Mouse (Mus musculus): ENCODE measurements around the gene Stk4. TPM values are rescaled to one million over a fixed set of nuclear protein-coding genes. Genes with fewer than 3 reads are reported as not detected.

Stk4 gene
- total RNA-seq, 2 experiments from 2014 or later: 46.9 to 50.4 TPM

- peak overlapping the region; percentile 48 for H3K27ac ChIP-seq
Measured at GRCm38 (mm10) chr2:164174649-164175395, 104.7 kb downstream of the Stk4 start.

GRCm38 (mm10) chr2:164175850-164176249 lies 105.7 kb downstream of the Stk4 start:
- DNase-seq (ENCODE audit: low spot score in 2 of 2): no peak
- no peak for TF ChIP-seq CTCF (conservative IDR thresholded peaks at IDR 0.05)
- no peak overlapping the region for H3K4me3 ChIP-seq
- no peak overlapping the region for H3K27ac ChIP-seq

More at GRCm38 (mm10) chr2:164174649-164175395, 104.7 kb downstream of the Stk4 start:
- TF ChIP-seq CTCF (conservative IDR thresholded peaks at IDR 0.05): no peak
- H3K4me3 ChIP-seq: no peak overlapping the region
- DNase-seq (ENCODE audit: low spot score in 2 of 2): peak; percentile 55 to 78

GRCm38 (mm10) chr2:164177831-164178230 lies 107.7 kb downstream of the Stk4 start:
- H3K27ac ChIP-seq: no peak overlapping the region
- no peak for TF ChIP-seq CTCF (conservative IDR thresholded peaks at IDR 0.05)
- H3K4me3 ChIP-seq: no peak overlapping the region
- DNase-seq (ENCODE audit: low spot score in 2 of 2): no peak

- H3K27ac ChIP-seq: no peak overlapping the region
- H3K4me3 ChIP-seq: no peak overlapping the region
- TF ChIP-seq CTCF (conservative IDR thresholded peaks at IDR 0.05): peak; percentile 66
- peak in 1 of 2 experiments; percentile 51 for DNase-seq (ENCODE audit: low spot score in 2 of 2)
Measured at GRCm38 (mm10) chr2:164180124-164180523, 110.0 kb downstream of the Stk4 start.

GRCm38 (mm10) chr2:164180770-164181169 lies 110.6 kb downstream of the Stk4 start:
- no peak overlapping the region for H3K4me3 ChIP-seq
- DNase-seq (ENCODE audit: low spot score in 2 of 2): no peak
- TF ChIP-seq CTCF (conservative IDR thresholded peaks at IDR 0.05): no peak
- no peak overlapping the region for H3K27ac ChIP-seq

GRCm38 (mm10) chr2:164182692-164183255 lies 112.7 kb downstream of the Stk4 start, which contains the start of gene Wfdc5:
Gene Wfdc5 (minus strand): TSS chr2:164182742.
- DNase-seq (ENCODE audit: low spot score in 2 of 2): no peak
- H3K27ac ChIP-seq: no peak within 1 kb of the TSS
- no peak for TF ChIP-seq CTCF (conservative IDR thresholded peaks at IDR 0.05)
- no peak within 1 kb of the TSS for H3K4me3 ChIP-seq

GRCm38 (mm10) chr2:164183340-164183739 lies 113.2 kb downstream of the Stk4 start:
- TF ChIP-seq CTCF (conservative IDR thresholded peaks at IDR 0.05): no peak

GRCm38 (mm10) chr2:164184145-164184719 lies 114.1 kb downstream of the Stk4 start:
- H3K27ac ChIP-seq: no peak overlapping the region
- TF ChIP-seq CTCF (conservative IDR thresholded peaks at IDR 0.05): no peak
- no peak overlapping the region for H3K4me3 ChIP-seq
- no peak for DNase-seq (ENCODE audit: low spot score in 2 of 2)

More at GRCm38 (mm10) chr2:164183340-164183739, 113.2 kb downstream of the Stk4 start:
- H3K27ac ChIP-seq: no peak overlapping the region
- no peak overlapping the region for H3K4me3 ChIP-seq
- no peak for DNase-seq (ENCODE audit: low spot score in 2 of 2)

- DNase-seq (ENCODE audit: low spot score in 2 of 2): no peak
- Histone ChIP-seq H3K27ac (no peak overlapping the region), H3K4me3 (no peak overlapping the region)
- peak; percentile 67 for TF ChIP-seq CTCF (conservative IDR thresholded peaks at IDR 0.05)
Measured at GRCm38 (mm10) chr2:164188722-164189121, 118.6 kb downstream of the Stk4 start.

GRCm38 (mm10) chr2:164190576-164190975 lies 120.5 kb downstream of the Stk4 start, which contains the start of gene Wfdc12:
Gene Wfdc12 (minus strand): TSS chr2:164190608.
- no peak within 1 kb of the TSS for H3K4me3 ChIP-seq
- no peak for TF ChIP-seq CTCF (conservative IDR thresholded peaks at IDR 0.05)

GRCm38 (mm10) chr2:164192279-164192678 lies 122.2 kb downstream of the Stk4 start:
- Histone ChIP-seq H3K27ac (no peak overlapping the region), H3K4me3 (no peak overlapping the region)
- TF ChIP-seq CTCF (conservative IDR thresholded peaks at IDR 0.05): no peak
- DNase-seq (ENCODE audit: low spot score in 2 of 2): no peak

More at GRCm38 (mm10) chr2:164190576-164190975, 120.5 kb downstream of the Stk4 start, which contains the start of gene Wfdc12:
- DNase-seq (ENCODE audit: low spot score in 2 of 2): no peak
- H3K27ac ChIP-seq: no peak within 1 kb of the TSS

- DNase-seq (ENCODE audit: low spot score in 2 of 2): no peak
- H3K4me3 ChIP-seq: no peak overlapping the region
- TF ChIP-seq CTCF (conservative IDR thresholded peaks at IDR 0.05): no peak
- no peak overlapping the region for H3K27ac ChIP-seq
Measured at GRCm38 (mm10) chr2:164194959-164195630, 125.0 kb downstream of the Stk4 start.
